Mouse (Mus musculus) small intestine, adult 10 weeks (tissue): Measurements from ENCODE around the gene Cdc42ep3. TPM values are rescaled to one million over a fixed set of nuclear protein-coding genes. Genes with fewer than 3 reads are reported as not detected.

Experiments
- polyA plus RNA-seq: library from polyadenylated mRNA; stranded (reverse); fragments of 350-450 nt; fragmentation: Illumina TruSeq; extraction: RNeasy Lipid Tissue Mini Kit (QIAGEN cat#74804); gene quantifications from one replicate; pipeline ENCODE4 v1.2.3, GENCODE M21; 2014; ENCODE audit warnings: low replicate concordance

Gene Cdc42ep3
- polyA plus RNA-seq, result 22.3 TPM

DNA sequence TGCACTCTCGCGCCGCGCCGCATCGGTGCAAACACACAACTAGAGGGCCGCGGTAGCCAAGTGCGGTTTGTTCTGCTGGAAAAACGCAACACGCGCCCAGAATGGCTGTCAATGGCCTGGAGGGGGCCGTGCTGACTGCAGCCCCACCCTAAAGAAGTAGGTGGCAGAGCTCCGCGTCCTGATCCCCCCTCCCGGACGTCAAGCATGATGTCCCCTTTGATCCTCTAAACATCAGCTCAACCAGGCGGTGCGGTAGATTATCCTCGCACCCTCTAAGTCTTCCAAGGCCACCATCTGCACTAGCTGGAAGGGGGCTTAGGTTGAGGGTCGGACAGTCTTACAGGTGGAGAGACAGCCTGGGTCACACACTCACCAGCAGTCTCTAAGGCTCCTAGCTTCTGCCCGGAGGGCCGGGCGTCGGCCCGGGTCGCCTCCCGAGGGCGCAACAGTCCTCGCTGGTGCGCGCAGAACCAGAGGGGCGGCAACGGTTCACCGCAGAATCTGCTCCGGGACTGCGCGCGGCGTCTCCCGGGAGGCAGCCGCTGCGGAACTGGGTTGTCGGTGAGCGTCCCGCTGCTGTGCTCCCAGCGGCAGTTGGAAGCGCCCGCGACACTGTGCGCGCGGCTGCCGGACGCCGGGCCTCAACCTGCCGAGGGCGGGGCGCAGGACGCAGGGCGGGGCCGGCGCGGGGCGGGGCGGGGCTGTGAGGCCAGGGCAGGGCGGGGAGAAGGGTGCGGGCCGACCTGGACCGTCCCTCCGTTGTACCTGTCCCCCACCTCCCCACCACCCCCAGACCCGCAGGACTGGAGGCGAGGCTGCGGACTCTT, at the start of gene Cdc42ep3:
Gene Cdc42ep3, minus strand, starts transcription at position 648 of the 827 bp plus-strand sequence.

